Mouse (Mus musculus) gastrocnemius, adult 8-10 months (tissue): ENCODE data around the gene Mphosph9. TPM values are rescaled to one million over a fixed set of nuclear protein-coding genes. Genes with fewer than 3 reads are reported as not detected.
A peak's percentile ranks its signal among the peaks of the same experiment; 100 is the strongest.

Source experiments
- DNase-seq, 2 experiments: peaks; one replicate each; pipeline ENCODE4 v3.0.0; 2022; ENCODE audit warnings: low spot score in 2 of 2
- total RNA-seq, 4 experiments: library from RNA; stranded (reverse); gene quantifications; 2 replicates each; pipeline ENCODE4 v1.2.4; 2022

Mphosph9 gene
- total RNA-seq, 4 experiments from 2014 or later: 2.0 to 3.1 (median 2.6) TPM

GRCm38 (mm10) chr5:124216403-124216802 is 111.4 kb downstream of the Mphosph9 start:
- DNase-seq: no peak

GRCm38 (mm10) chr5:124215647-124216046 is 112.1 kb downstream of the Mphosph9 start:
- DNase-seq: no peak

GRCm38 (mm10) chr5:124214516-124215145 is 113.1 kb downstream of the Mphosph9 start:
- no peak for DNase-seq

GRCm38 (mm10) chr5:124213588-124214469 is 113.9 kb downstream of the Mphosph9 start:
- DNase-seq: no peak

- DNase-seq: no peak
These were observed 116.1 kb downstream of the Mphosph9 start for GRCm38 (mm10) chr5:124211669-124212068.

- DNase-seq: peak; percentile 67 to 81
These were observed 116.5 kb downstream of the Mphosph9 start for GRCm38 (mm10) chr5:124211234-124211633.

GRCm38 (mm10) chr5:124210281-124211016 is 117.3 kb downstream of the Mphosph9 start:
- no peak for DNase-seq

GRCm38 (mm10) chr5:124209850-124210249 is 117.9 kb downstream of the Mphosph9 start:
- no peak for DNase-seq

GRCm38 (mm10) chr5:124208030-124208429 is 119.7 kb downstream of the Mphosph9 start:
- DNase-seq: no peak

GRCm38 (mm10) chr5:124206481-124207038 is 121.2 kb downstream of the Mphosph9 start:
- DNase-seq: peak; percentile 55 to 74

GRCm38 (mm10) chr5:124205809-124206380 is 121.9 kb downstream of the Mphosph9 start:
- DNase-seq: no peak

GRCm38 (mm10) chr5:124205211-124205610 is 122.6 kb downstream of the Mphosph9 start:
- DNase-seq: no peak

GRCm38 (mm10) chr5:124204127-124204794 is 123.5 kb downstream of the Mphosph9 start:
- DNase-seq: no peak

GRCm38 (mm10) chr5:124203251-124203650 is 124.5 kb downstream of the Mphosph9 start:
- no peak for DNase-seq

- DNase-seq: no peak
These were observed 125.7 kb downstream of the Mphosph9 start for GRCm38 (mm10) chr5:124202071-124202470.

- no peak for DNase-seq
These were observed 126.2 kb downstream of the Mphosph9 start for GRCm38 (mm10) chr5:124201564-124201963.
